Mouse (Mus musculus): ENCODE results near the gene Lmna. TPM values are rescaled to one million over a fixed set of nuclear protein-coding genes. Genes with fewer than 3 reads are reported as not detected.
A peak's percentile ranks its signal among the peaks of the same experiment; 100 is the strongest.

Lmna gene
- polyA plus RNA-seq, 1 experiment: 30.0 TPM

DNA sequence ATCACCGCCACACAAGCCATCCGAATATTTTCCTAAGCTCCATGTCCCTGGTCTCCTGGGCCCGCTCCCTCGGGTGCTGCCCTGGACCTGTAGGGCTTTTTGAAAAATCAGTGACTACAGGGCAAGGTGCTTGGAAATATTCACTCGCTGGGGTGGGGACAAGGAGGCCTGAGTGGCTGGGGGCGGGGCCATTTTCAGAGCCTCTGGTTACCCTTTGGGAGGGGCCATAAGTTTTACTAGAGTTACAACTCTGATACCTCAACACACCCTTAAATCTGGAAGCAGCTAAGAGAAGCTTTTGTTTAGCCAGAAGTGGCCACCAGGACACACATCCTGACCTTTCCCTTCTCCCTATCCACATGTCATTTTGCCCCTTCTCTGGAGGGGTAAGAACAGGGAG is 27.4 kb upstream of the Lmna start:
- Histone ChIP-seq H3K9ac (ENCODE audit: low read depth, poor library complexity, severe bottlenecking) (peak overlapping the region; percentile 51; the same call in 1 of the 2 replicates), H3K9me3 (replicated peaks; ENCODE audit: control insufficient read depth, insufficient read depth, low read length, poor library complexity, severe bottlenecking) (no peaks in the 10 kb centered on the region), H3K27me3 (ENCODE audit: control insufficient read depth, insufficient read depth, low read length, poor library complexity, severe bottlenecking) (no peaks in the 10 kb centered on the region), H3K4me1 (ENCODE audit: control insufficient read depth, insufficient read depth, low read length) (peaks cover 22% of the 10 kb centered on the region), H3K27ac (ENCODE audit: insufficient read depth, low read length) (peak overlapping the region; percentile 31; the same call in 1 of the 2 replicates), H3K36me3 (ENCODE audit: control insufficient read depth, insufficient read depth, low read length, poor library complexity, severe bottlenecking) (peaks cover 8% of the 10 kb centered on the region; the same call in 1 of the 2 replicates), H3K4me3 (ENCODE audit: low read depth, low read length) (peak overlapping the region; percentile 68)
- TF ChIP-seq POLR2A (IDR thresholded peaks at IDR 0.05; ENCODE audit: insufficient read depth, low read length) (no peak), CTCF (IDR thresholded peaks at IDR 0.05; ENCODE audit: low read depth, low read length) (no peak), EP300 (IDR thresholded peaks at IDR 0.05; ENCODE audit: insufficient read depth, low read depth, low read length) (no peak)

GRCm38 (mm10) chr3:88536103-88536930 is 26.6 kb upstream of the Lmna start:
- Histone ChIP-seq H3K4me3 (ENCODE audit: low read depth, low read length) (peak overlapping the region; percentile 68), H3K9me3 (replicated peaks; ENCODE audit: control insufficient read depth, insufficient read depth, low read length, poor library complexity, severe bottlenecking) (no peaks in the 10 kb centered on the region), H3K27me3 (ENCODE audit: control insufficient read depth, insufficient read depth, low read length, poor library complexity, severe bottlenecking) (no peaks in the 10 kb centered on the region), H3K27ac (ENCODE audit: insufficient read depth, low read length) (peak overlapping the region; percentile 24; the same call in 1 of the 2 replicates), H3K36me3 (ENCODE audit: control insufficient read depth, insufficient read depth, low read length, poor library complexity, severe bottlenecking) (peaks cover 8% of the 10 kb centered on the region; the same call in 1 of the 2 replicates), H3K9ac (ENCODE audit: low read depth, poor library complexity, severe bottlenecking) (peak overlapping the region; percentile 51), H3K4me1 (ENCODE audit: control insufficient read depth, insufficient read depth, low read length) (peaks cover 22% of the 10 kb centered on the region)
- TF ChIP-seq EP300 (IDR thresholded peaks at IDR 0.05; ENCODE audit: insufficient read depth, low read depth, low read length) (0 out of 2 replicates have a peak, but pooled peaks have one; percentile 38), POLR2A (IDR thresholded peaks at IDR 0.05; ENCODE audit: insufficient read depth, low read length) (peak; percentile 15), CTCF (IDR thresholded peaks at IDR 0.05; ENCODE audit: low read depth, low read length) (no peak)

- Histone ChIP-seq H3K9ac (ENCODE audit: low read depth, poor library complexity, severe bottlenecking) (peak overlapping the region; percentile 51), H3K4me1 (ENCODE audit: control insufficient read depth, insufficient read depth, low read length) (peaks cover 20% of the 10 kb centered on the region), H3K4me3 (ENCODE audit: low read depth, low read length) (peak overlapping the region; percentile 26), H3K36me3 (ENCODE audit: control insufficient read depth, insufficient read depth, low read length, poor library complexity, severe bottlenecking) (peaks cover 8% of the 10 kb centered on the region; the same call in 1 of the 2 replicates), H3K27ac (ENCODE audit: insufficient read depth, low read length) (no peak overlapping the region), H3K9me3 (replicated peaks; ENCODE audit: control insufficient read depth, insufficient read depth, low read length, poor library complexity, severe bottlenecking) (no peaks in the 10 kb centered on the region), H3K27me3 (ENCODE audit: control insufficient read depth, insufficient read depth, low read length, poor library complexity, severe bottlenecking) (no peaks in the 10 kb centered on the region)
- TF ChIP-seq CTCF (IDR thresholded peaks at IDR 0.05; ENCODE audit: low read depth, low read length) (no peak), EP300 (IDR thresholded peaks at IDR 0.05; ENCODE audit: insufficient read depth, low read depth, low read length) (no peak), POLR2A (IDR thresholded peaks at IDR 0.05; ENCODE audit: insufficient read depth, low read length) (no peak)
Measured at GRCm38 (mm10) chr3:88535527-88535926, 25.8 kb upstream of the Lmna start.

- Histone ChIP-seq H3K4me3 (ENCODE audit: low read depth, low read length) (peak overlapping the region; percentile 3; the same call in 1 of the 2 replicates), H3K27ac (ENCODE audit: insufficient read depth, low read length) (peak overlapping the region; percentile 26; the same call in 1 of the 2 replicates), H3K9ac (ENCODE audit: low read depth, poor library complexity, severe bottlenecking) (0 out of 2 replicates have a peak overlapping the region, but pooled peaks have one; percentile 51), H3K4me1 (ENCODE audit: control insufficient read depth, insufficient read depth, low read length) (peaks cover 17% of the 10 kb centered on the region), H3K9me3 (replicated peaks; ENCODE audit: control insufficient read depth, insufficient read depth, low read length, poor library complexity, severe bottlenecking) (no peaks in the 10 kb centered on the region), H3K36me3 (ENCODE audit: control insufficient read depth, insufficient read depth, low read length, poor library complexity, severe bottlenecking) (peaks cover 8% of the 10 kb centered on the region; the same call in 1 of the 2 replicates), H3K27me3 (ENCODE audit: control insufficient read depth, insufficient read depth, low read length, poor library complexity, severe bottlenecking) (no peaks in the 10 kb centered on the region)
- TF ChIP-seq EP300 (IDR thresholded peaks at IDR 0.05; ENCODE audit: insufficient read depth, low read depth, low read length): no peak
- TF ChIP-seq POLR2A (IDR thresholded peaks at IDR 0.05; ENCODE audit: insufficient read depth, low read length): no peak
- no peak for TF ChIP-seq CTCF (IDR thresholded peaks at IDR 0.05; ENCODE audit: low read depth, low read length)
Measured at GRCm38 (mm10) chr3:88535005-88535404, 25.2 kb upstream of the Lmna start.

DNA sequence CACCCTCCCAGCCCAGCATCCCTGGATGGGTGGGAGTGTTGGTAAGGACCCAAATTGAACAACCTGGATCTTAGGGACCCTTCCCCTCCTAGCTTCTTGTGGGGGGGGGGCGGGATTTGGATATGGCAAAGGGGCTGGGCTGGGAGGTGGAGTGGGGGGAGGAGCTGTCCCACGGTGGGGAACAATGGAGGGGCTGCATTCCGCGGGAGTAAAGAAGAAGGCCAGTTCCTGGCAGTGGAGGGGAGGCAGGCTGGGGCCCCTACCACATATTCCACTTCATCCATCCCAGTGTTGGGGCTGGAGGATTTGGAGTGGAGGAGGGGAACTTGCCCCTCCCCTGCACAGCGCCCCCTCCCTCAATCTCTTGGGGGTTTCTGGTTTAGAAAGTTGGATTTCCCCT is 23.9 kb upstream of the Lmna start:
- Histone ChIP-seq H3K27ac (ENCODE audit: insufficient read depth, low read length) (no peak overlapping the region), H3K9me3 (replicated peaks; ENCODE audit: control insufficient read depth, insufficient read depth, low read length, poor library complexity, severe bottlenecking) (no peaks in the 10 kb centered on the region), H3K9ac (ENCODE audit: low read depth, poor library complexity, severe bottlenecking) (no peak overlapping the region), H3K4me3 (ENCODE audit: low read depth, low read length) (peak overlapping the region; percentile 83), H3K4me1 (ENCODE audit: control insufficient read depth, insufficient read depth, low read length) (peaks cover 19% of the 10 kb centered on the region), H3K36me3 (ENCODE audit: control insufficient read depth, insufficient read depth, low read length, poor library complexity, severe bottlenecking) (peaks cover 8% of the 10 kb centered on the region; the same call in 1 of the 2 replicates), H3K27me3 (ENCODE audit: control insufficient read depth, insufficient read depth, low read length, poor library complexity, severe bottlenecking) (no peaks in the 10 kb centered on the region)
- TF ChIP-seq EP300 (IDR thresholded peaks at IDR 0.05; ENCODE audit: insufficient read depth, low read depth, low read length): no peak
